Mouse (Mus musculus): ENCODE data around the gene Pdcd11.

DNA sequence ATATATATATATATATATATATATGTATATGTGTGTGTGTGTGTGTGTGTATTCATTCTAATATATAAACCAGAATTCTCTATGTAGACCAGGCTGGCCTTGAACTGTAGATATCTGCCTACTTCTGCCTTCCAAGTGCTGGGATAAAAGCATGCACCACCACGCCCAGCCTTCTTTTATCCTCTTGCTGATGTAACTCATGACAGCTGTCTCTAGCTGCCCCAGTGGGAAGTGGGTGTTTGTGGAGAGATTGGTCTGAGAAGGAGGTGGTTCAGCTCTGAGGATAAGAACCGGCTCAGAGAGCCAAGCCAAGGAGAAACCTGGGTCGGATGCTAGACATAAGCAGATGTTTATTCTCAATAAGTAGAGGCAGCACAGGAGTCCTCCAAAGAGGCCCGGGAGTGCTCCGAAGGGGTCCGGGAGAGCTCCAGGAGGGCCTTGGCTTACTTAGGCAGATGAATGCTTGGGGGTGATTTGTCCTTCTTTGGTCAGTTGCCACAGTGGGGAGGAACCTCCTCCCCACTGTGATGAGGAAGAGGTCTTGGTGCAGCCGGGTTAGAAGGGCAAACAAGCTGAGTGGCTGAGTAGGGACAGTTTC, 77.1 kb downstream of the Pdcd11 start:
- TF ChIP-seq POLR2A (IDR thresholded peaks at IDR 0.05; ENCODE audit: low read depth, low read length): no peak
- TF ChIP-seq CTCF (IDR thresholded peaks at IDR 0.05; ENCODE audit: borderline replicate concordance, insufficient read depth, low read length): no peak
